Mouse (Mus musculus) liver, embryonic 16.5 days (tissue): ENCODE measurements around the gene Ptcra. TPM values are rescaled to one million over a fixed set of nuclear protein-coding genes. Genes with fewer than 3 reads are reported as not detected.
"Not testable (repeated sequence)": the region's sequence is repeated elsewhere in the genome, so short reads cannot be mapped to it uniquely, and the experiment has no call there.

Experiments used
- ATAC-seq: fragments of 200-750 bp; cut with Nextera tagmentation; 2 replicates; pipeline ENCODE4 v1.8.0; 2017; ENCODE audit warnings: low read depth, mild to moderate bottlenecking, moderate number of reproducible peaks, moderate library complexity
- H3K27ac ChIP-seq: fragments of 300-500 bp; sonication (generic); 2 replicates; pipeline ENCODE4 v1.5.1; 2014; ENCODE audit warnings: mild to moderate bottlenecking, low read length
- H3K27me3 ChIP-seq: fragments of 300-500 bp; sonication (generic); 2 replicates; pipeline ENCODE4 v1.6.1; 2014; ENCODE audit warnings: low read depth, low read length, mixed read lengths; ENCODE audit not compliant: control insufficient read depth, insufficient read depth
- H3K36me3 ChIP-seq: fragments of 300-500 bp; sonication (generic); 2 replicates; pipeline ENCODE4 v1.6.1; 2014; ENCODE audit warnings: mild to moderate bottlenecking; ENCODE audit not compliant: control insufficient read depth, insufficient read depth
- H3K4me1 ChIP-seq: fragments of 300-500 bp; sonication (generic); 2 replicates; pipeline ENCODE4 v1.6.1; 2014; ENCODE audit warnings: low read depth, low read length, mixed read lengths; ENCODE audit not compliant: control insufficient read depth
- H3K4me2 ChIP-seq: fragments of 300-500 bp; sonication (generic); 2 replicates; pipeline ENCODE4 v1.6.1; 2014; ENCODE audit warnings: low read depth, low read length, mixed read lengths
- H3K4me3 ChIP-seq: fragments of 300-500 bp; sonication (generic); 2 replicates; pipeline ENCODE4 v1.5.1; 2014; ENCODE audit warnings: low read depth, mild to moderate bottlenecking, low read length
- H3K9ac ChIP-seq: fragments of 300-500 bp; sonication (generic); 2 replicates; pipeline ENCODE4 v1.6.1; 2014; ENCODE audit warnings: low read depth, low read length
- H3K9me3 ChIP-seq: fragments of 300-500 bp; sonication (generic); replicated peaks from 2 replicates; pipeline ENCODE4 v1.6.1; 2016; ENCODE audit warnings: low read length; ENCODE audit not compliant: control insufficient read depth
- WGBS: fragments of 180-500 bp; shearing (Covaris S2); extraction: QIAGEN DNeasy Blood & Tissue Kit; methylation state at CpG from one replicate; pipeline ENCODE4 v1.1.7; 2014; ENCODE audit not compliant: insufficient replicate concordance; 5-methylcytosine and 5-hydroxymethylcytosine counted together
- polyA plus RNA-seq: library from polyadenylated mRNA; unstranded; fragments of >200 nt; fragmentation: Nextera tagmentation; extraction: Ambion mirVana; gene quantifications from 2 replicates; pipeline ENCODE4 v1.2.1, GENCODE M21; 2015

The Ptcra gene
- polyA plus RNA-seq, 1 experiment from 2014 or later: 0.13 TPM

DNA sequence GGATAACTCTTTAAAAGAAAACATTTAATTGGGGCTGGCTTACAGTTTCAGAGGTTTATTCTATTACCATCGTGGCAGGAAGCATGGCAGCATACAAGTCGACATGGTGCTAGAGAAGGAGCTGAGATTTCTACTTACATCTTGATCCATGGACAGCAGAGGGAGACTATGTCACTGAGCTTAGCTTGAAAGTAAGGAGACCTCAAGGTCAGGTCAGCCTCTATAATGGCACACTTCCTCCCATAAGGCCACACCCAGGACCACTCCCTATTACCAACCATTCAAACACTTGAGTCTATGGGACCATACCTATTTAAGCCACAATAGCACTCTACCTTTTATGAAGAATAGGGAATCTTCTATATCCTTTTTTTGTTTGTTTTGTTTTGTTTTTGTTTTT lies 29.5 kb upstream of the Ptcra start:
- no peaks in the 10 kb centered on the region for H3K36me3 ChIP-seq
- H3K27me3 ChIP-seq: no peaks in the 10 kb centered on the region
- no peak overlapping the region for H3K9ac ChIP-seq
- no peak for ATAC-seq
- H3K27ac ChIP-seq: no peak overlapping the region
- no peaks in the 10 kb centered on the region for H3K9me3 ChIP-seq
- no peak overlapping the region for H3K4me2 ChIP-seq
- peaks cover 6% of the 10 kb centered on the region for H3K4me1 ChIP-seq
- WGBS: 83% methylated on average over 2 of the region's 2 CpGs
- H3K4me3 ChIP-seq: no peak overlapping the region

DNA sequence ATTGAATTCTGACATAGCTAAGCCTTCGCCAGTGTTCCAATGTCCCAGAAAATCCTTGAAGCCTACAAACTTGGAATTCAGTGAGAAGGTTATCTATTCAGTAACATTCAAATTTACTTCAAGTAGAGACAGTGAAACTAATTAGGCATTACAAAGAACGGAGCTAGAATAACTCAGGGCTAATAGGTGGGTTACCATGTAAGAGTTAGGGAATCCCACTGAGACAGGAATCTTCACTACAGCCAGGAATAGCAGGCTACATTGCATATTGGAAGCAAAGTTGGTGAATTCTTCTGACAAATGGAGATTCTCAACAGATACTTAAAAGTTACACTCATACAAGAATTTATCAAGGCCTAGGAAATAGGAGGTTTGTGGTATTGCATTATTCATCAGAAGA lies 24.5 kb upstream of the Ptcra start:
- H3K4me2 ChIP-seq, H3K27me3 ChIP-seq, H3K36me3 ChIP-seq, H3K9me3 ChIP-seq, ATAC-seq, H3K4me3 ChIP-seq, H3K27ac ChIP-seq, H3K9ac ChIP-seq: not testable (repeated sequence)
- WGBS: 65% methylated on average over 2 of the region's 2 CpGs
- H3K4me1 ChIP-seq: peaks cover 15% of the 10 kb centered on the region

DNA sequence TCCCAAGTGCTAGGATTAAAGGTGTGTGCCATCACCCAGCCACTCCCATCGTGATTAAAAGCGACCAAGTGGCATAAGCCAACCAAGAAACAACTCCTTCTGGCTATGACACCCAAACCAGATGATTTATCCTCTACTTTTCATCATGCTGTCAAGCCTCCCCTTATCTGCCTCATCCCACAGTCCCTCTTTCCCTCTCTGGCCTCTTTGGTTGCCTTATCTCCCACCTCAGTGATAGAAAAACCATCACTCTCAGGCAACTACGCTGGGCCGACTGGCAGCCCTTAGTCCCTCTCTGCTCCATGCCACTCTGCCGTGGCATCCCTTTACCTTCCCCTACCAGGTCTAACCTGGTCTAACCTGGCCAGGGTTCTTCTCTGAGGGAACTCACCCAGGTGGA lies 23.4 kb upstream of the Ptcra start:
- Histone ChIP-seq H3K36me3 (no peaks in the 10 kb centered on the region), H3K4me3 (no peak overlapping the region), H3K27me3 (no peaks in the 10 kb centered on the region), H3K4me2 (peak overlapping the region; percentile 15; the same call in 1 of the 2 replicates), H3K9me3 (no peaks in the 10 kb centered on the region), H3K27ac (peak overlapping the region; percentile 1; the same call in 1 of the 2 replicates), H3K4me1 (peaks cover 15% of the 10 kb centered on the region), H3K9ac (no peak overlapping the region)
- 24% methylated on average over 5 of the region's 5 CpGs for WGBS
- peak; percentile 59 for ATAC-seq

DNA sequence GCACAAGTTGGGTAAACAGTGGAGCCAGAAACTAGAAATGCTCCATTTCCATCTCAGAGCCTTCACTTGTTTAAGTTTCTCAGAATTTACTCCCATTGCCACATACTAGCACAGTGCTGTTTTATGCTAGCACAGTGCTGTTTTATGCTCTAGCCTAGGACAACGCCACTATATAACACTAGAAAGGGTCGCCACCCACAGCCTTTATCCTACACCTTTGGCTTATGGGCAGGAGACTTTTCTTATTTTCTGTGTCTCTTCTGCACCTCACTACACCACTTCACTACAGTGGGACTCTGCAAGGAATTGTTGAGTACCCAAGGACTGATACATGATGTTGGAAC lies 19.7 kb upstream of the Ptcra start:
- Histone ChIP-seq H3K4me3 (peak overlapping the region; percentile 68), H3K27me3 (no peaks in the 10 kb centered on the region), H3K27ac (peak overlapping the region; percentile 79), H3K9ac (peak overlapping the region; percentile 74), H3K36me3 (peaks cover 22% of the 10 kb centered on the region), H3K4me1 (peaks cover 23% of the 10 kb centered on the region), H3K9me3 (no peaks in the 10 kb centered on the region), H3K4me2 (peak overlapping the region; percentile 77)
- ATAC-seq: no peak
- WGBS: 70% methylated on average over 2 of the region's 2 CpGs

DNA sequence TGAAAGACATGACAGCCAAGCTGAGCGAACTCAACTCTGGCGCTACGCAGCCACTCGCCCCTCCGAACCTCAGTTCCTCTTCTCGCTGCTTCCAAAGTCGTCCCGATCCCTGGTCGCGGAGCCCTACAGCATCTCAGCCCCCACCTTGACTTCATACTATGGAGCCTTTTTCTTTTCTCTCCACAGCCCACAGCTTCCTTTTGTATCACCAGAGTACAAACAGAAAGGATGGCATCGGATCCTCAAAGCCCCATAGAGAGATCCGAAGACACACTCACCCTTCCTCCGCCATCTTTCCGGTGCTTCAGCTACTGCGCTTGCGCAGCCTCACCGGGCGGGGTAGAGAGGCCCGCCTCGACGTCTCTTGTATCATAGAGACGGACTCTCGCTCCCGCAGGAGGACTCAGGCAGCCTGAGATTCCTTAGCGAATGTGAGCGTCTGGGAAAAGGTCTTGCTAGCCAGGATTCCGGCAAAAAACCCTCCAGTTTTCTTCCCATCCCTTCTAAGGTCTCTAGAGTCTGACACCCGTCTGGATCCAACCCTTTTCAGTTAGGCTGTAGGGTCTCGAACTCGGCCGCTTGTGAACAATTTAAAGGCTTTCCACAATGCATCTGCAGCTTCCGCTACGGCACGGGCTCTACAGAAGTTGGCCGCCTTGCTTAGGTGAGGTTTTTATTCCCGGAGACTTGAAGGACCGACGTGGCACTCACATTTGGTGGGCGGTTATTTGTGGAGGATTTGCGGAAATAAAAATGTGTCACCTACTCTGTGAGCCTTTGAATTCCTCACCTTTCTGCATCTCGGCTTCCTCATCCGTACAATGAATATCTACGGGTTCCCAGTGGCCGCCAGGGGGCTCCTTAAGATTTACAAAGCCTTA lies 19.1 kb upstream of the Ptcra start, which contains the start of gene Rpl7l1:
Rpl7l1 (minus strand) TSS at position 332 of the 881 bp plus-strand sequence.
- peak within 1 kb of the TSS; percentile 77 for H3K4me2 ChIP-seq
- H3K4me1 ChIP-seq: peaks cover 23% of the 10 kb centered on the region
- no peaks in the 10 kb centered on the region for H3K27me3 ChIP-seq
- H3K9me3 ChIP-seq: no peaks in the 10 kb centered on the region
- H3K9ac ChIP-seq: peak within 1 kb of the TSS; percentile 74
- peak; percentile 94 for ATAC-seq
- H3K4me3 ChIP-seq: peak within 1 kb of the TSS; percentile 68
- H3K36me3 ChIP-seq: peaks cover 26% of the 10 kb centered on the region
- under 1% methylated on average over 44 of the region's 44 CpGs for WGBS
- peak within 1 kb of the TSS; percentile 79 for H3K27ac ChIP-seq

DNA sequence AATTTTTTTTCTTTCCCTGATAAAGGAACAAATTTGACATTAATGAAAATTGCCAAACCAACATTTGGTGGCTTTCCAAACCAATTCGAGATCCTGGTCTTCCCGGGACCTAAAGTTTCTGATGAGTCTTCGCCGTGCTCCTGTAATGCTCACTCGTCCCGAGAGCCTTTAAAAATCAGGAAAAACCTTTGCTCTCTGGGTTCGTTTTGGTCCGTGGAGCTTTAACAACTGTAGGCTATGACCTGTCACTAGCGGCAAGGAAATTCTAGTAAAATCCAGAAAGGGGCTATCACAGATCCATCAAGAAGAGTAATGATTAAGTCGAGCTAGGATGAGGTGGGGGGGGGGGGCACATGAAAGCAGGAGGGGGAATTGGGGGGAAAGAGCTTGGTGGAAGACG lies 18.4 kb upstream of the Ptcra start:
- H3K27ac ChIP-seq: peak overlapping the region; percentile 79
- peaks cover 20% of the 10 kb centered on the region for H3K4me1 ChIP-seq
- peaks cover 32% of the 10 kb centered on the region for H3K36me3 ChIP-seq
- peak overlapping the region; percentile 68 for H3K4me3 ChIP-seq
- H3K9me3 ChIP-seq: no peaks in the 10 kb centered on the region
- WGBS: 2% methylated on average over 11 of the region's 11 CpGs
- peak overlapping the region; percentile 74 for H3K9ac ChIP-seq
- ATAC-seq: no peak
- no peaks in the 10 kb centered on the region for H3K27me3 ChIP-seq
- peak overlapping the region; percentile 77 for H3K4me2 ChIP-seq

DNA sequence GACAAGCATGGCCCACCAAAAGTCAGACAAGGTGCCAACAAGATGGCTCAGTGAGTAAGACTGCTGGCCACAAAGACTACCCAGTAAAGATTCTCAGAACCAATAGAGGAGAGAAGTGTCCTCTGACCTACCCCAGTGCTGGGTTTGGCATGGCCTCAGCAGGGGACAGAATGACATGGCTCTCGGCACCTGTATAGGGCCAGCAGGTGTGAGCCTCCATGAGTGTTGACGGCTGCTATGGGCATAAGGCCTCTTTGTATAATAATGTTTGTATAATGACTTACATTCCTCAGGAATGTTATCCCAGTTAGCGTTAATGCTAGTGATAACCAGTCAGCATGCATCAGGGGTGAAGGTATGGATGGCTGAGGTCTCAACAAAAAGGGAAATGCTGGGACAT lies 12.6 kb upstream of the Ptcra start:
- Histone ChIP-seq H3K4me2 (no peak overlapping the region), H3K27me3 (no peaks in the 10 kb centered on the region), H3K4me3 (no peak overlapping the region), H3K4me1 (peaks cover 22% of the 10 kb centered on the region), H3K9me3 (no peaks in the 10 kb centered on the region), H3K27ac (no peak overlapping the region), H3K36me3 (peaks cover 45% of the 10 kb centered on the region), H3K9ac (no peak overlapping the region)
- WGBS: 77% methylated on average over 3 of the region's 3 CpGs
- no peak for ATAC-seq

DNA sequence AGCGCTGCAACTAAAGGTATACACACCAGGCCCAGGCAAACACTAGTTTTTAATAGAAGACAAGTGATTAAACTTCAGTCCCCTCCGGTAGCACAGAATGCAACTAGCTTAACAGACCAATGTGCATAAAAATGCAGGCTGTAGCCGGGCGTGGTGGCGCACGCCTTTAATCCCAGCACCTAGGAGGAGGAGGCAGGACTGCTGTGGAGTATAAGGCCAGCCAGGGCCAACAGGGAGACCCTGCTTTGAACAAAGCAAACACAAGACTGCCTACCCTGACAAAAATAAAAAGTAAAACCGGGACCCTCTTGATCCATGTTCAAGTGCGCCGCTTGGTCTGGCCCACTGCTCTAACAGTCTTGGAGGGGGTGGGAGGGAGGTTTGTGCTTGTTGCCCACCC lies 11.6 kb upstream of the Ptcra start:
- H3K27ac ChIP-seq: no peak overlapping the region
- no peak overlapping the region for H3K4me3 ChIP-seq
- peaks cover 21% of the 10 kb centered on the region for H3K4me1 ChIP-seq
- peaks cover 39% of the 10 kb centered on the region for H3K36me3 ChIP-seq
- H3K4me2 ChIP-seq: no peak overlapping the region
- H3K9ac ChIP-seq: no peak overlapping the region
- 92% methylated on average over 9 of the region's 9 CpGs for WGBS
- H3K27me3 ChIP-seq: no peaks in the 10 kb centered on the region
- H3K9me3 ChIP-seq: no peaks in the 10 kb centered on the region
- no peak for ATAC-seq

DNA sequence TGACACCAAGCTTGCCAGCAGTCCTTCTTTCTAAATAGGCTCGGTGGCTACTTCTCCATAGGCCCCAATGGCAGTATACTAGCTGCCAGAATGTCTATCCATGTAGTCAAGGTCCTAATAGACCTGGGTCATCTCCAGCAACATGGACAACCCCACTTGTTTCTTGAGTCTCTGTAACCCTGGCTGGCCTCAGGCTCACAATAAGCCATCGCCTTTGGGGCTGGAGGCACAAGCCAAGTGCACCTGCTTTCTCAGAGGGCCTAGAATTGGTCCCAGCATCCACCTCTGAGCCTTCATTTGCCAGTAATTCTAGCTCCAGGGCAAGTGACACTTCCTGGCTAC lies 10.6 kb upstream of the Ptcra start:
- WGBS: 46% methylated on average over 2 of the region's 2 CpGs
- peak overlapping the region; percentile 73; the same call in 1 of the 2 replicates for H3K4me2 ChIP-seq
- no peaks in the 10 kb centered on the region for H3K27me3 ChIP-seq
- H3K4me1 ChIP-seq: peaks cover 21% of the 10 kb centered on the region
- peaks cover 30% of the 10 kb centered on the region for H3K36me3 ChIP-seq
- H3K9ac ChIP-seq: peak overlapping the region; percentile 16; the same call in 1 of the 2 replicates
- peak overlapping the region; percentile 88; the same call in 1 of the 2 replicates for H3K4me3 ChIP-seq
- no peaks in the 10 kb centered on the region for H3K9me3 ChIP-seq
- H3K27ac ChIP-seq: no peak overlapping the region; the same call in 1 of the 2 replicates
- no peak for ATAC-seq
